ENCODE assay signal across 23 mouse cellular contexts in the genomic region with DNA sequence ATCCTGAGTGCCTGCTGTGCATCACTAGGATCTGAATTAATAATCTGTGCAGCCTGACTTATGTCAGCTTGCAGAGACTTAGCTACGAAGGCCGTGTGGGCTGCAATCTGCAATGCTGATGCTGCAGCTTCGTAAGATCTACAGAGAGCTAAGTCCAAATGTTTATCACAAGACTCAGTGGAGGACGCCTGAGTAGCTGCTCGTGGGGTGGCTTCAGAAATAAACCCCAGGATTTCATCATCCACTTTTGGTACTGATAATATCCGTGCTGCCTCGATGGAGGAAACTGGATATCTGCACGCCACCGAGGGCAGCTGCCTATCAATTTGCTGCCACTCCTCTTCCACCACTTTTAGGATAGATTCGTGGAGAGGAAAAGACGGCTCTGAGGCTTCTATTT. TPM values are rescaled to one million over a fixed set of nuclear protein-coding genes. Genes with fewer than 3 reads are reported as not detected.
A peak's percentile ranks its signal among the peaks of the same experiment; 100 is the strongest.
DNase-seq lines count a peak whose midpoint lies in the region; ATAC-seq lines count a peak whose summit lies in the region.
"Had no signal": no experiment of that assay in that cellular context is flagged by ENCODE, and none has a peak within 500 bp of the region (broad histone marks: within the 10 kb centered on the region; RNA-seq: fewer than 3 reads in every experiment).

No protein-coding gene starts in this region.

- DNase-seq in gastrocnemius, adult 18-20 months (ENCODE audit: low spot score), result peak; percentile 30
- DNase-seq in gastrocnemius, adult 8-10 months (ENCODE audit: low spot score in 2 of 2), result no peak
- peak; percentile 29 for DNase-seq in right cerebral cortex, adult 18-20 months
- no peak for DNase-seq in right cerebral cortex, postnatal 36 days (ENCODE audit: low spot score in 2 of 2)
- no peak for DNase-seq in ovary, postnatal 10 days (ENCODE audit: low spot score)
- DNase-seq in adrenal gland, postnatal 25 days, result no peak
- no peak for DNase-seq in cerebellum, postnatal 10 days
- DNase-seq: cerebellum, adult 9-11 months; forebrain, postnatal 0 days; gastrocnemius, postnatal 14 days; heart, postnatal 4 days; kidney, adult 8-10 months; kidney, postnatal 36 days; midbrain, embryonic 14.5 days; right cerebral cortex, postnatal 25 days; thymus, adult 2 months had no signal

- 38% methylated on average over 11 of the region's 11 CpGs for WGBS in liver, embryonic 15.5 days (ENCODE audit: insufficient replicate concordance)

- H3K4me3 ChIP-seq in liver, embryonic 15.5 days (replicated peaks), result no peak overlapping the region
- H3K4me3 ChIP-seq: embryonic facial prominence, embryonic 13.5 days; heart, embryonic 15.5 days; limb, embryonic 15.5 days had no signal

- H3K9ac ChIP-seq in liver, embryonic 15.5 days, result no peak overlapping the region
- H3K9ac ChIP-seq: embryonic facial prominence, embryonic 13.5 days; forebrain, postnatal 0 days; heart, embryonic 15.5 days; limb, embryonic 15.5 days had no signal

- no peak overlapping the region for H3K4me2 ChIP-seq in liver, embryonic 15.5 days
- H3K4me2 ChIP-seq: embryonic facial prominence, embryonic 13.5 days; heart, embryonic 15.5 days; limb, embryonic 15.5 days had no signal

- H3K27ac ChIP-seq in liver, embryonic 15.5 days (replicated peaks), result no peak overlapping the region
- H3K27ac ChIP-seq: embryonic facial prominence, embryonic 13.5 days; heart, embryonic 15.5 days; hindbrain, postnatal 0 days; limb, embryonic 15.5 days had no signal

- H3K27me3 ChIP-seq in liver, embryonic 15.5 days, result no peaks in the 10 kb centered on the region
- H3K27me3 ChIP-seq: embryonic facial prominence, embryonic 13.5 days; heart, embryonic 15.5 days; limb, embryonic 15.5 days had no signal

- H3K4me1 ChIP-seq in liver, embryonic 15.5 days (replicated peaks), result peaks cover 31% of the 10 kb centered on the region

- H3K9me3 ChIP-seq in liver, embryonic 15.5 days (replicated peaks), result no peaks in the 10 kb centered on the region
- H3K9me3 ChIP-seq: embryonic facial prominence, embryonic 13.5 days; G1E; heart, embryonic 15.5 days; limb, embryonic 15.5 days had no signal

- peak; percentile 47; the same call in 1 of the 2 replicates for ATAC-seq in liver, embryonic 15.5 days (ENCODE audit: insufficient read depth)
- ATAC-seq: forebrain, postnatal 0 days; hindbrain, postnatal 0 days; lung, postnatal 0 days had no signal

- H3K36me3 ChIP-seq in liver, embryonic 15.5 days (replicated peaks), result peaks cover 96% of the 10 kb centered on the region

RNA-seq across cellular contexts. Expression of a gene that starts 19.0 kb away (rescaled TPM):
- total RNA-seq in gastrocnemius, adult 18-20 months (2021), result 10 to 100 TPM; 49.9 to 50.5 TPM
- 10 to 100 TPM; 47.8 to 71.6 (median 53.8) TPM for total RNA-seq in gastrocnemius, adult 8-10 months (2022)
- 127 and 130 TPM in 2 replicates for polyA plus RNA-seq in liver, embryonic 15.5 days (2015; fragmentation: Nextera tagmentation; extraction: Ambion mirVana)
- 119 and 123 TPM in 2 replicates for total RNA-seq in adrenal gland, postnatal 25 days (2021)

RNA-seq across cellular contexts. Expression of a gene that starts 38.2 kb away (rescaled TPM):
- 1,000 to 10,000 TPM; 1,039 to 1,209 TPM for total RNA-seq in gastrocnemius, adult 18-20 months (2021)
- total RNA-seq in gastrocnemius, adult 8-10 months (2022), result 1,000 to 10,000 TPM; 1,088 to 1,186 (median 1,135) TPM
- 193 and 198 TPM in 2 replicates for polyA plus RNA-seq in liver, embryonic 15.5 days (2015; fragmentation: Nextera tagmentation; extraction: Ambion mirVana)
- total RNA-seq in adrenal gland, postnatal 25 days (2021), result 873 and 948 TPM in 2 replicates

Comparison
In these comparisons a context has a peak if more than half of its experiments do, and no peak if none do; other contexts are left out.
1. DNase-seq: peak in gastrocnemius, adult 18-20 months (single experiment) and right cerebral cortex, adult 18-20 months (single experiment); none in gastrocnemius, adult 8-10 months (0 of 2), right cerebral cortex, postnatal 36 days (0 of 2), ovary, postnatal 10 days (single experiment), adrenal gland, postnatal 25 days (single experiment) and cerebellum, postnatal 10 days (0 of 2).